Mouse (Mus musculus): Measurements from ENCODE around the gene Slc7a1. TPM values are rescaled to one million over a fixed set of nuclear protein-coding genes. Genes with fewer than 3 reads are reported as not detected.

The Slc7a1 gene
- polyA plus RNA-seq, 1 experiment: 5.9 TPM

DNA sequence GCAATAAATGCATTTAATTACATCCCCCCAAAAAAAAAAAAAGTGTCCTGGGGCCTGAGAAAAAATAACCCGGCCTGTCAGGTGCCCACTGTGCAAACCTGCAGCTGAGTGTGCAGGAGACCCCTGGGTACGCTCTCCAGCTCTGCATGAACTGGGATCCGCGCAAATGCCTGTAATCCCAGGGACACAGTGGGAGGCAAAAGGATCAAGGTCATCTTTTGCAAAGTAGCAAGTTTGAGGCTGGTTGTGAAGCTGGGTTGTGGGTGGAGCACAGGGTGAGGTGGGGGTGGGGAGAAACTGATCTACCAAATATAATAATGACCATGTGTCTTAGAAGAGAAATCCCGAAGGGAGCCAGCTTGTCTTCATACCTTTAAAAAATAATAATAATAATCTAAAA, 1.8 kb downstream of the Slc7a1 start:
- Histone ChIP-seq H3K4me3 (replicated peaks; ENCODE audit: extremely low read depth, low read depth, low read length) (no peak overlapping the region), H3K4me1 (ENCODE audit: control insufficient read depth, insufficient read depth, low read length) (peaks cover 4% of the 10 kb centered on the region)
- TF ChIP-seq CTCF (IDR thresholded peaks at IDR 0.05; ENCODE audit: insufficient read depth, low read length): no peak
- DNase-seq: no peak
- WGBS: 84% methylated on average over 5 of the region's 5 CpGs

- Histone ChIP-seq H3K4me1 (ENCODE audit: control insufficient read depth, insufficient read depth, low read length) (peaks cover 4% of the 10 kb centered on the region), H3K4me3 (replicated peaks; ENCODE audit: extremely low read depth, low read depth, low read length) (no peak overlapping the region)
- TF ChIP-seq CTCF (IDR thresholded peaks at IDR 0.05; ENCODE audit: insufficient read depth, low read length) (no peak), POLR2A (IDR thresholded peaks at IDR 0.05; ENCODE audit: borderline replicate concordance, extremely low read depth, low read depth, low read length) (no peak)
- WGBS: 88% methylated on average over 4 of the region's 4 CpGs
- no peak for DNase-seq
These were observed 2.3 kb downstream of the Slc7a1 start for GRCm38 (mm10) chr5:148397418-148397817.

DNA sequence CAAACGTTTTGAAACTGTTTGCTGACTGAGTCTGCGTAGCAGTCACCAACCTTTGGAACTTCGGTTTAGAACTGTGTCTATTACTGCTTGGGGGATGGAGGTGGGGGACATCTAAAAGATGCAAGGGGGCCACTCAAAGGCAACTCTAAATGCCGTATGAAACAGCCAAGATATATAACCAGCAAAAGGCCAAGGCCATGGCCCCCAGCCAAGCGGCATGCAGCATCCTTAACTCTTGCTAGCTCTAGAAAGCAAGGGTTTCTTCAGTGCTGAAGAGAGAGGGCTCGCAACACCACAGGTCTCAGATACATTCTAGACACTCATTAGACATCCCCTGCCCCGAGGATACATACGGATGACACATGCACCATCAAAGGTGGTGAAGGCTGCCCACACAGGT, 6.4 kb downstream of the Slc7a1 start:
- no peak for DNase-seq
- 83% methylated on average over 8 of the region's 8 CpGs for WGBS
- Histone ChIP-seq H3K4me3 (replicated peaks; ENCODE audit: extremely low read depth, low read depth, low read length) (no peak overlapping the region), H3K4me1 (ENCODE audit: control insufficient read depth, insufficient read depth, low read length) (no peaks in the 10 kb centered on the region; the same call in 1 of the 2 replicates)
- no peak for TF ChIP-seq CTCF (IDR thresholded peaks at IDR 0.05; ENCODE audit: insufficient read depth, low read length)
- TF ChIP-seq POLR2A (IDR thresholded peaks at IDR 0.05; ENCODE audit: borderline replicate concordance, extremely low read depth, low read depth, low read length): no peak

DNA sequence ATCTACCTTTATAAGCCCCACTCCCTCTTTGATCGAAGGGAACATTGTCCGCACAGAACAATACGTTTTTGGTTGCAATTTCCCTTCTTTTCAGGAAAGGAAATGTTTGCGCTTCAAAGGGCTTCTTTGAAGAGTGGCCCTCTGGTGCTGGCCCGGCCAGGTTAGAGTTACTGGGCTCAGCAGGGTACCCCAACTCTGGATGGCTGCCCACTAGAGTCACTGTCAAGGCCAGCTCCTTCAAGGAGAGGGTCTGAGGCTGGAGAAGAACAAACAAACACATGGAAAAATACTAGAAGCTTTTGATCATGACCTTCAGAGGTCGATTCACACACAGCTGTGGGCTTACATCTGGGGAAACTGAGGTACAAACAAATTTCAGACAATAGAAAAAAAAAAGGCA, 6.9 kb downstream of the Slc7a1 start:
- no peak for DNase-seq
- 76% methylated on average over 6 of the region's 6 CpGs for WGBS
- no peak for TF ChIP-seq CTCF (IDR thresholded peaks at IDR 0.05; ENCODE audit: insufficient read depth, low read length)
- no peak for TF ChIP-seq POLR2A (IDR thresholded peaks at IDR 0.05; ENCODE audit: borderline replicate concordance, extremely low read depth, low read depth, low read length)
- Histone ChIP-seq H3K4me1 (ENCODE audit: control insufficient read depth, insufficient read depth, low read length) (no peaks in the 10 kb centered on the region; the same call in 1 of the 2 replicates), H3K4me3 (replicated peaks; ENCODE audit: extremely low read depth, low read depth, low read length) (no peak overlapping the region)

DNA sequence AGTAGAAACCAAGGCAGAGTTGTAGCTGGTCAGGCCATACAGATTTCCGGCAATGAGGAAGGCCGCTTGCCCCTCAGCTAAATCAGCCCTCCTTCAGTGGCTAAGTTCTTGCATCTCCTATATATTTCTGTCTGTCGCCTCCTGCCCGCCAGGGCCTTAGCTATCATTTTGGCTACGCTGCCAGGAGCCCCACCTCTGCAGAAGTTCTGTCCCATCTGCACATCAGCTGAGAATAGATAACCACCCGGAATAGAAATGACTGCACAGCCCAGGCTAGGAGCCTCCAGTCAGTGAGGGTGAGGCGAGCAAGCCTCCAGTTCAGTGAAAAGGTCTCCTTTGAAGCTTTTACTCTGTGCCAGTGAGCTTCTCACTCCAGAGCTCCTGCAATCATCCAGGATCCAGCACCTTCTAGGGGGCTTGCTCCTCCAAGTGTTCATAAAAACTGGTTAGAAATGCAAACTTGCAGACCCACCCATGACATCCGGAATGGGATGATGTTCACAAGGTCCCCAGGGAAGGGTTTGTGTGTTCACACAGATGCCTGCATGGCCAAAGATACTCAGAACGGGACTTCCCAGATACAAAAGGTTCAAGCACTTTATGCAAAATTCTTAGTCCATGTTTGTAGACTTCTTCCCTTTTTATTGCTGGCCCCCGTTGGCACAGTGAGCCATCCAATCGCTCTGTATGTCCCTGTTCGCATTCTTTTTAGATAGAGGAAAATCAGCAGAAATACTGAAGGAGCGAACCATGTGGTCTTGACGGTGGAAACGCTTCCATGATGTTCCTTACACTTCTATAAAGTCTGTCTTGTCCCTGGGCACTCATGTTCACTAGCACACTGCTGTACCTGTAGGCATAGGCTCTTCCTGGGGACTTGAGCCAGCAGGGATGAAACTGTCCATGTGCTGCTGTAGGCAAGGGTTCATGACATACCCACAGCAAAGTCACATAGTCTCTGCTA, 10.4 kb downstream of the Slc7a1 start:
- DNase-seq: no peak
- 86% methylated on average over 15 of the region's 15 CpGs for WGBS

GRCm38 (mm10) chr5:148388251-148389006, 11.3 kb downstream of the Slc7a1 start:
- Histone ChIP-seq H3K4me1 (ENCODE audit: control insufficient read depth, insufficient read depth, low read length) (no peaks in the 10 kb centered on the region; the same call in 1 of the 2 replicates), H3K4me3 (replicated peaks; ENCODE audit: extremely low read depth, low read depth, low read length) (no peak overlapping the region)
- no peak for TF ChIP-seq POLR2A (IDR thresholded peaks at IDR 0.05; ENCODE audit: borderline replicate concordance, extremely low read depth, low read depth, low read length)
- TF ChIP-seq CTCF (IDR thresholded peaks at IDR 0.05; ENCODE audit: insufficient read depth, low read length): no peak
- no peak for DNase-seq
- WGBS: 43% methylated on average over 18 of the region's 18 CpGs

More for the DNA sequence above, 10.4 kb downstream of the Slc7a1 start:
- no peaks in the 10 kb centered on the region; the same call in 1 of the 2 replicates for H3K4me1 ChIP-seq (ENCODE audit: control insufficient read depth, insufficient read depth, low read length)
- no peak overlapping the region for H3K4me3 ChIP-seq (replicated peaks; ENCODE audit: extremely low read depth, low read depth, low read length)
- TF ChIP-seq POLR2A (IDR thresholded peaks at IDR 0.05; ENCODE audit: borderline replicate concordance, extremely low read depth, low read depth, low read length) (no peak), CTCF (IDR thresholded peaks at IDR 0.05; ENCODE audit: insufficient read depth, low read length) (no peak)

DNA sequence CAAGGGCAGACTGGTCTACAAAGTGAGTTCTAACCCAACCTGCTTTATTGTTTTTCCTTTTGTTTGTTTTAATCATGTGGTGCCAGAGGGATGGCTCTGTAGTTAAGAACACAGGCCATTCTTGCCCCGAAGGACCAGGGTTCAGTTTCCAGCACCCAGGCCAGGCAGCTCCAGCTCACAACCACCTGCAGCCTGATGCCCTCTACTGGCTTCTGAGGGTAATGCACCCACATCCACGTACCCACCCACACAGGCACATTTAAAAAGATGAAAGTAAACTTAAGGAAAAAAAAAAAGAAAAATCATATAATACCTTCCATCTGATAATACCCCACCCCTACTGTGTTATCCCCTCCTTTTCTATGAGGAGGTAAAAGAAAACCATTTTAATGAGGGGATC, 11.9 kb downstream of the Slc7a1 start:
- peak; percentile 41 for TF ChIP-seq CTCF (IDR thresholded peaks at IDR 0.05; ENCODE audit: insufficient read depth, low read length)
- TF ChIP-seq POLR2A (IDR thresholded peaks at IDR 0.05; ENCODE audit: borderline replicate concordance, extremely low read depth, low read depth, low read length): no peak
- Histone ChIP-seq H3K4me3 (replicated peaks; ENCODE audit: extremely low read depth, low read depth, low read length) (no peak overlapping the region), H3K4me1 (ENCODE audit: control insufficient read depth, insufficient read depth, low read length) (no peaks in the 10 kb centered on the region; the same call in 1 of the 2 replicates)
- WGBS: 93% methylated on average over 2 of the region's 2 CpGs
- no peak for DNase-seq

DNA sequence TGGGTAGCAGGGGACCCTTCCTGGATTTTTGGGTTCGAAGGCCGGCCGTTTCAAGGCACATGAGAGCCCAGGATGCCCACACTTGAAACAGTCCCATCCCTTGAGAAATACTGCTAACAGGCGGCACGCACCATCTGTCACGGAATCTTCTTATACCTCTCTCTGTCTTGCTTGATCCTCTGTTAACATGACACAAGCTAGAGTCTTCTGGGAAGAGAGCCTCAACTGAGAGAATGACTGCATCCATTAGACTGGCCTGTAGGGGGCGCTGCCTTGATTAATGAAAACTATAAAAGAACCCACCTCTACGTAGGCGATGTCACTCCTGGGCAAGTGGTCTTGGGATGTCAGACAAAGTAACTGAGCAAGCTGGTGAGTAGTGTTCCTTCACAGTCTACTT, 13.2 kb downstream of the Slc7a1 start:
- WGBS: 91% methylated on average over 9 of the region's 9 CpGs

GRCm38 (mm10) chr5:148384501-148385055, 15.1 kb downstream of the Slc7a1 start:
- DNase-seq: no peak
- TF ChIP-seq POLR2A (IDR thresholded peaks at IDR 0.05; ENCODE audit: borderline replicate concordance, extremely low read depth, low read depth, low read length): no peak
- no peak for TF ChIP-seq CTCF (IDR thresholded peaks at IDR 0.05; ENCODE audit: insufficient read depth, low read length)
- no peak overlapping the region for H3K4me3 ChIP-seq (replicated peaks; ENCODE audit: extremely low read depth, low read depth, low read length)
- 86% methylated on average over 9 of the region's 9 CpGs for WGBS
- H3K4me1 ChIP-seq (ENCODE audit: control insufficient read depth, insufficient read depth, low read length): peaks cover 3% of the 10 kb centered on the region; the same call in 1 of the 2 replicates

More for the DNA sequence above, 13.2 kb downstream of the Slc7a1 start:
- no peak for DNase-seq
- Histone ChIP-seq H3K4me3 (replicated peaks; ENCODE audit: extremely low read depth, low read depth, low read length) (no peak overlapping the region), H3K4me1 (ENCODE audit: control insufficient read depth, insufficient read depth, low read length) (no peaks in the 10 kb centered on the region; the same call in 1 of the 2 replicates)
- TF ChIP-seq POLR2A (IDR thresholded peaks at IDR 0.05; ENCODE audit: borderline replicate concordance, extremely low read depth, low read depth, low read length) (no peak), CTCF (IDR thresholded peaks at IDR 0.05; ENCODE audit: insufficient read depth, low read length) (no peak)

All from lung, adult 2 months (tissue).